Mouse (Mus musculus) lung, embryonic 14.5 days (tissue): ENCODE results near the gene Gbf1. TPM values are rescaled to one million over a fixed set of nuclear protein-coding genes. Genes with fewer than 3 reads are reported as not detected.

Source experiments
- ATAC-seq: fragments of 200-750 bp; cut with Nextera tagmentation; 2 replicates; pipeline ENCODE4 v1.8.0; 2017; ENCODE audit warnings: mild to moderate bottlenecking, moderate TSS enrichment, moderate library complexity; ENCODE audit not compliant: insufficient read depth
- DNase-seq: peaks from one replicate; pipeline ENCODE4 v3.0.0-alpha.2; 2015
- H3K27ac ChIP-seq: fragments of 300-500 bp; sonication (generic); 2 replicates; pipeline ENCODE4 v1.5.1; 2014; ENCODE audit warnings: low read depth, mild to moderate bottlenecking, moderate library complexity
- H3K27me3 ChIP-seq: fragments of 300-500 bp; sonication (generic); 2 replicates; pipeline ENCODE4 v1.6.1; 2014; ENCODE audit warnings: low read length, control low read depth; ENCODE audit not compliant: insufficient read depth
- H3K36me3 ChIP-seq: fragments of 300-500 bp; sonication (generic); 2 replicates; pipeline ENCODE4 v1.6.1; 2014; ENCODE audit warnings: control low read depth; ENCODE audit not compliant: insufficient read depth
- H3K4me1 ChIP-seq: fragments of 300-500 bp; sonication (generic); 2 replicates; pipeline ENCODE4 v1.6.1; 2014; ENCODE audit warnings: antibody characterized with exemption, control low read depth; ENCODE audit not compliant: insufficient read depth
- H3K4me2 ChIP-seq: fragments of 300-500 bp; sonication (generic); 2 replicates; pipeline ENCODE4 v1.6.1; 2014; ENCODE audit warnings: mild to moderate bottlenecking
- H3K4me3 ChIP-seq: fragments of 300-500 bp; sonication (generic); 2 replicates; pipeline ENCODE4 v1.5.1; 2014; ENCODE audit warnings: low read depth, low read length
- H3K9ac ChIP-seq: fragments of 300-500 bp; sonication (generic); 2 replicates; pipeline ENCODE4 v1.6.1; 2014
- H3K9me3 ChIP-seq: fragments of 300-500 bp; sonication (generic); 2 replicates; pipeline ENCODE4 v1.6.1; 2016; ENCODE audit warnings: low read depth, low read length, control low read depth
- CTCF ChIP-seq: IDR thresholded peaks from 2 replicates; pipeline ENCODE4 v1.5.1; 2016; ENCODE audit warnings: antibody characterized with exemption, low read depth
- WGBS: fragments of 180-500 bp; shearing (Covaris S2); extraction: QIAGEN DNeasy Blood & Tissue Kit; methylation state at CpG from one replicate; pipeline ENCODE4 v1.1.7; 2014; 5-methylcytosine and 5-hydroxymethylcytosine counted together
- polyA plus RNA-seq: library from polyadenylated mRNA; unstranded; fragments of >200 nt; fragmentation: Nextera tagmentation; extraction: Ambion mirVana; gene quantifications from 2 replicates; pipeline ENCODE4 v1.2.1, GENCODE M21; 2014

Gene Gbf1
- polyA plus RNA-seq, 1 experiment from 2014 or later: 66.4 TPM

- Histone ChIP-seq H3K4me3 (no peak overlapping the region), H3K9me3 (no peaks in the 10 kb centered on the region), H3K9ac (no peak overlapping the region), H3K36me3 (no peaks in the 10 kb centered on the region), H3K27ac (no peak overlapping the region), H3K4me2 (no peak overlapping the region), H3K4me1 (peaks cover 10% of the 10 kb centered on the region; the same call in 1 of the 2 replicates), H3K27me3 (no peaks in the 10 kb centered on the region)
- TF ChIP-seq CTCF: no peak
- 82% methylated on average over 5 of the region's 5 CpGs for WGBS
- DNase-seq (no peak), ATAC-seq (no peak)
Measured at GRCm38 (mm10) chr19:46220116-46220515, 67.8 kb downstream of the Gbf1 start.

- Histone ChIP-seq H3K4me2 (no peak overlapping the region), H3K36me3 (0 out of 2 replicates have a peak, but pooled peaks cover 3% of the 10 kb centered on the region), H3K4me1 (no peaks in the 10 kb centered on the region), H3K9ac (no peak overlapping the region), H3K27ac (no peak overlapping the region), H3K9me3 (no peaks in the 10 kb centered on the region), H3K27me3 (no peaks in the 10 kb centered on the region), H3K4me3 (no peak overlapping the region)
- TF ChIP-seq CTCF: no peak
- ATAC-seq: no peak
- 75% methylated on average over 4 of the region's 4 CpGs for WGBS
- DNase-seq: no peak
Measured at GRCm38 (mm10) chr19:46223118-46223517, 70.8 kb downstream of the Gbf1 start.

- Histone ChIP-seq H3K9me3 (no peaks in the 10 kb centered on the region), H3K9ac (no peak overlapping the region), H3K27me3 (no peaks in the 10 kb centered on the region), H3K4me3 (no peak overlapping the region), H3K4me2 (no peak overlapping the region), H3K27ac (peak overlapping the region; percentile 16; the same call in 1 of the 2 replicates), H3K36me3 (0 out of 2 replicates have a peak, but pooled peaks cover 3% of the 10 kb centered on the region), H3K4me1 (no peaks in the 10 kb centered on the region)
- no peak for TF ChIP-seq CTCF
- ATAC-seq (peak; percentile 35; the same call in 1 of the 2 replicates), DNase-seq (peak; percentile 92)
- 52% methylated on average over 2 of the region's 2 CpGs for WGBS
Measured at GRCm38 (mm10) chr19:46224882-46225281, 72.6 kb downstream of the Gbf1 start.

GRCm38 (mm10) chr19:46225506-46225905, 73.2 kb downstream of the Gbf1 start:
- DNase-seq (no peak), ATAC-seq (no peak)
- no peaks in the 10 kb centered on the region for H3K27me3 ChIP-seq
- no peak for TF ChIP-seq CTCF
- no peaks in the 10 kb centered on the region for H3K9me3 ChIP-seq
- 0 out of 2 replicates have a peak, but pooled peaks cover 3% of the 10 kb centered on the region for H3K36me3 ChIP-seq
- H3K4me1 ChIP-seq: no peaks in the 10 kb centered on the region
- no peak overlapping the region for H3K9ac ChIP-seq
- peak overlapping the region; percentile 56 for H3K27ac ChIP-seq
- H3K4me2 ChIP-seq: no peak overlapping the region
- WGBS: 62% methylated on average over 4 of the region's 4 CpGs
- H3K4me3 ChIP-seq: no peak overlapping the region

GRCm38 (mm10) chr19:46226295-46226694, 74.0 kb downstream of the Gbf1 start:
- no peak overlapping the region for H3K9ac ChIP-seq
- no peak for TF ChIP-seq CTCF
- H3K4me2 ChIP-seq: no peak overlapping the region
- no peaks in the 10 kb centered on the region for H3K9me3 ChIP-seq
- H3K4me3 ChIP-seq: no peak overlapping the region
- H3K27me3 ChIP-seq: no peaks in the 10 kb centered on the region
- H3K4me1 ChIP-seq: no peaks in the 10 kb centered on the region
- 82% methylated on average over 3 of the region's 3 CpGs for WGBS
- ATAC-seq (no peak), DNase-seq (no peak)
- H3K27ac ChIP-seq: no peak overlapping the region
- H3K36me3 ChIP-seq: 0 out of 2 replicates have a peak, but pooled peaks cover 3% of the 10 kb centered on the region

GRCm38 (mm10) chr19:46227300-46227699, 75.0 kb downstream of the Gbf1 start:
- Histone ChIP-seq H3K9me3 (no peaks in the 10 kb centered on the region), H3K9ac (no peak overlapping the region), H3K4me2 (no peak overlapping the region), H3K27me3 (no peaks in the 10 kb centered on the region), H3K27ac (no peak overlapping the region), H3K4me1 (no peaks in the 10 kb centered on the region), H3K36me3 (0 out of 2 replicates have a peak, but pooled peaks cover 3% of the 10 kb centered on the region), H3K4me3 (no peak overlapping the region)
- DNase-seq: no peak
- ATAC-seq: no peak
- no peak for TF ChIP-seq CTCF
- WGBS: 88% methylated on average over 3 of the region's 3 CpGs

GRCm38 (mm10) chr19:46234450-46234849, 82.1 kb downstream of the Gbf1 start:
- Histone ChIP-seq H3K4me3 (no peak overlapping the region), H3K9me3 (no peaks in the 10 kb centered on the region), H3K27me3 (no peaks in the 10 kb centered on the region), H3K4me2 (no peak overlapping the region), H3K4me1 (no peaks in the 10 kb centered on the region), H3K9ac (no peak overlapping the region), H3K27ac (no peak overlapping the region), H3K36me3 (no peaks in the 10 kb centered on the region)
- ATAC-seq: no peak
- 68% methylated on average over 2 of the region's 2 CpGs for WGBS
- TF ChIP-seq CTCF: no peak
- DNase-seq: no peak
